Mouse (Mus musculus): ENCODE results near the gene Rpl23.

The Rpl23 gene

GRCm38 (mm10) chr11:97813746-97814515 is 31.7 kb upstream of the Rpl23 start:
- DNase-seq (ENCODE audit: low spot score in 2 of 2), result no peak

- no peak for DNase-seq (ENCODE audit: low spot score in 2 of 2)
Observed at GRCm38 (mm10) chr11:97813085-97813484, 30.8 kb upstream of the Rpl23 start.

- DNase-seq (ENCODE audit: low spot score in 2 of 2), result no peak
Observed at GRCm38 (mm10) chr11:97812491-97812921, 30.3 kb upstream of the Rpl23 start.

- DNase-seq (ENCODE audit: low spot score in 2 of 2), result no peak
Observed at GRCm38 (mm10) chr11:97811569-97812362, 29.5 kb upstream of the Rpl23 start.

GRCm38 (mm10) chr11:97810970-97811369 is 28.7 kb upstream of the Rpl23 start:
- DNase-seq (ENCODE audit: low spot score in 2 of 2), result no peak

- DNase-seq (ENCODE audit: low spot score in 2 of 2), result peak; percentile 38 to 43
Observed at GRCm38 (mm10) chr11:97810356-97810755, 28.1 kb upstream of the Rpl23 start.

- no peak for DNase-seq (ENCODE audit: low spot score in 2 of 2)
Observed at GRCm38 (mm10) chr11:97809235-97810121, 27.2 kb upstream of the Rpl23 start.

- no peak for DNase-seq (ENCODE audit: low spot score in 2 of 2)
Observed at GRCm38 (mm10) chr11:97808621-97809234, 26.5 kb upstream of the Rpl23 start.

- no peak for DNase-seq (ENCODE audit: low spot score in 2 of 2)
Observed at GRCm38 (mm10) chr11:97808093-97808492, 25.9 kb upstream of the Rpl23 start.

GRCm38 (mm10) chr11:97807626-97808025 is 25.4 kb upstream of the Rpl23 start:
- DNase-seq (ENCODE audit: low spot score in 2 of 2), result no peak

- DNase-seq (ENCODE audit: low spot score in 2 of 2), result no peak
Observed at GRCm38 (mm10) chr11:97806613-97806964, 24.4 kb upstream of the Rpl23 start.

GRCm38 (mm10) chr11:97805662-97806612 is 23.7 kb upstream of the Rpl23 start:
- no peak for DNase-seq (ENCODE audit: low spot score in 2 of 2)

GRCm38 (mm10) chr11:97804841-97805661 is 22.8 kb upstream of the Rpl23 start:
- DNase-seq (ENCODE audit: low spot score in 2 of 2), result no peak

- no peak for DNase-seq (ENCODE audit: low spot score in 2 of 2)
Observed at GRCm38 (mm10) chr11:97803847-97804246, 21.6 kb upstream of the Rpl23 start.

GRCm38 (mm10) chr11:97802495-97802894 is 20.3 kb upstream of the Rpl23 start:
- DNase-seq (ENCODE audit: low spot score in 2 of 2), result no peak

GRCm38 (mm10) chr11:97802194-97802470 is 19.9 kb upstream of the Rpl23 start:
- DNase-seq (ENCODE audit: low spot score in 2 of 2), result no peak

- DNase-seq (ENCODE audit: low spot score in 2 of 2), result no peak
Observed at GRCm38 (mm10) chr11:97801409-97802193, 19.4 kb upstream of the Rpl23 start.

- DNase-seq (ENCODE audit: low spot score in 2 of 2), result no peak
Observed at GRCm38 (mm10) chr11:97800691-97801408, 18.6 kb upstream of the Rpl23 start.

Measured in spleen, postnatal 36 days (tissue).